8 mouse cellular contexts compared by ENCODE assay signal in genomic region chr19:8786008-8786781, GRCm38 (mm10). TPM values are rescaled to one million over a fixed set of nuclear protein-coding genes. Genes with fewer than 3 reads are reported as not detected.
DNase-seq lines count a peak whose midpoint lies in the region; ATAC-seq and TF ChIP-seq lines count a peak whose summit lies in the region.

Gene Taf6l (minus strand): TSS chr19:8786417.

- WGBS in heart, embryonic 12.5 days = under 1% methylated on average over 32 of the region's 32 CpGs
- WGBS in kidney, postnatal 0 days = under 1% methylated on average over 32 of the region's 32 CpGs
- 1% methylated on average over 32 of the region's 32 CpGs for WGBS in liver, embryonic 11.5 days
- under 1% methylated on average over 32 of the region's 32 CpGs for WGBS in stomach, embryonic 14.5 days

- H3K4me3 ChIP-seq in heart, embryonic 12.5 days = peak within 1 kb of the TSS; percentile 90
- H3K4me3 ChIP-seq in kidney, postnatal 0 days (replicated peaks; ENCODE audit: low read depth, low read length) = peak within 1 kb of the TSS; percentile 72
- peak within 1 kb of the TSS; percentile 67 for H3K4me3 ChIP-seq in liver, embryonic 11.5 days (ENCODE audit: low read depth, low read length)
- peak within 1 kb of the TSS; percentile 65 for H3K4me3 ChIP-seq in stomach, embryonic 14.5 days (ENCODE audit: low read depth, low read length)

- H3K4me1 ChIP-seq in heart, embryonic 12.5 days (replicated peaks) = peaks cover 9% of the 10 kb centered on the region
- H3K4me1 ChIP-seq in kidney, postnatal 0 days (replicated peaks; ENCODE audit: insufficient read depth, low read length) = no peaks in the 10 kb centered on the region; the same call in 1 of the 2 replicates
- peaks cover 3% of the 10 kb centered on the region; the same call in 1 of the 2 replicates for H3K4me1 ChIP-seq in liver, embryonic 11.5 days (replicated peaks; ENCODE audit: control insufficient read depth, insufficient read depth, low read length)
- 0 out of 2 replicates have a peak, but pooled peaks cover 5% of the 10 kb centered on the region for H3K4me1 ChIP-seq in stomach, embryonic 14.5 days (ENCODE audit: control insufficient read depth, insufficient read depth, low read length)

- no peaks in the 10 kb centered on the region for H3K27me3 ChIP-seq in heart, embryonic 12.5 days (replicated peaks)
- no peaks in the 10 kb centered on the region for H3K27me3 ChIP-seq in kidney, postnatal 0 days (ENCODE audit: insufficient read depth, low read length)
- no peaks in the 10 kb centered on the region for H3K27me3 ChIP-seq in liver, embryonic 11.5 days (replicated peaks; ENCODE audit: control insufficient read depth, insufficient read depth, low read length)
- no peaks in the 10 kb centered on the region for H3K27me3 ChIP-seq in stomach, embryonic 14.5 days (ENCODE audit: control insufficient read depth, insufficient read depth, low read length)

- peak; percentile 40; the same call in 1 of the 2 replicates for TF ChIP-seq CTCF in kidney, postnatal 0 days (IDR thresholded peaks at IDR 0.05; ENCODE audit: low read depth)

- H3K9me3 ChIP-seq in heart, embryonic 12.5 days (replicated peaks) = no peaks in the 10 kb centered on the region
- H3K9me3 ChIP-seq in kidney, postnatal 0 days (replicated peaks; ENCODE audit: low read length) = no peaks in the 10 kb centered on the region
- H3K9me3 ChIP-seq in liver, embryonic 11.5 days (ENCODE audit: control insufficient read depth, low read length) = no peaks in the 10 kb centered on the region
- no peaks in the 10 kb centered on the region for H3K9me3 ChIP-seq in stomach, embryonic 14.5 days (ENCODE audit: control insufficient read depth, low read depth, low read length)

- ATAC-seq in erythroid progenitor cell, adult 5-6 weeks (replicated peaks; ENCODE audit: low FRiP score, poor library complexity, severe bottlenecking) = peak; percentile 99
- peak; percentile 100 for ATAC-seq in heart, embryonic 12.5 days (ENCODE audit: insufficient number of reproducible peaks, low FRiP score)
- ATAC-seq in kidney, postnatal 0 days (replicated peaks; ENCODE audit: low FRiP score, low read depth) = peak; percentile 99
- ATAC-seq in liver, embryonic 11.5 days (replicated peaks; ENCODE audit: low FRiP score) = peak; percentile 99
- ATAC-seq in stomach, embryonic 14.5 days (ENCODE audit: insufficient number of reproducible peaks, insufficient read depth, low FRiP score, low read depth) = peak; percentile 100

- peak within 1 kb of the TSS; percentile 85 for H3K27ac ChIP-seq in heart, embryonic 12.5 days (ENCODE audit: poor library complexity, severe bottlenecking)
- peak within 1 kb of the TSS; percentile 87 for H3K27ac ChIP-seq in kidney, postnatal 0 days
- H3K27ac ChIP-seq in liver, embryonic 11.5 days (ENCODE audit: low read depth, low read length) = peak within 1 kb of the TSS; percentile 82
- peak within 1 kb of the TSS; percentile 75; the same call in 1 of the 2 replicates for H3K27ac ChIP-seq in stomach, embryonic 14.5 days (ENCODE audit: low read length)

- peaks cover 38% of the 10 kb centered on the region for H3K36me3 ChIP-seq in heart, embryonic 12.5 days
- 0 out of 2 replicates have a peak, but pooled peaks cover 6% of the 10 kb centered on the region for H3K36me3 ChIP-seq in kidney, postnatal 0 days (ENCODE audit: insufficient read depth, low read length)
- peaks cover 8% of the 10 kb centered on the region; the same call in 1 of the 2 replicates for H3K36me3 ChIP-seq in liver, embryonic 11.5 days (ENCODE audit: control insufficient read depth, insufficient read depth, low read length)
- H3K36me3 ChIP-seq in stomach, embryonic 14.5 days (ENCODE audit: control insufficient read depth, insufficient read depth, low read length) = peaks cover 12% of the 10 kb centered on the region; the same call in 1 of the 2 replicates

- peak within 1 kb of the TSS; percentile 85 for H3K4me2 ChIP-seq in heart, embryonic 12.5 days
- peak within 1 kb of the TSS; percentile 68 for H3K4me2 ChIP-seq in kidney, postnatal 0 days (ENCODE audit: low read length)
- H3K4me2 ChIP-seq in liver, embryonic 11.5 days = peak within 1 kb of the TSS; percentile 76
- peak within 1 kb of the TSS; percentile 69 for H3K4me2 ChIP-seq in stomach, embryonic 14.5 days (replicated peaks; ENCODE audit: low read depth, low read length)

- peak within 1 kb of the TSS; percentile 84 for H3K9ac ChIP-seq in heart, embryonic 12.5 days
- peak within 1 kb of the TSS; percentile 66 for H3K9ac ChIP-seq in kidney, postnatal 0 days (ENCODE audit: low read depth, low read length)
- peak within 1 kb of the TSS; percentile 60 for H3K9ac ChIP-seq in liver, embryonic 11.5 days (ENCODE audit: low read depth, low read length)
- H3K9ac ChIP-seq in stomach, embryonic 14.5 days (replicated peaks; ENCODE audit: low read depth, low read length) = peak within 1 kb of the TSS; percentile 57

- DNase-seq in CD4-positive helper T cell, adult 2 months (ENCODE audit: low read depth, low spot score) = peak; percentile 96
- DNase-seq in brain, embryonic 18.5 days (ENCODE audit: low read depth, low spot score) = peak; percentile 92
- peak; percentile 98 for DNase-seq in kidney, postnatal 0 days (ENCODE audit: low spot score)
- peak; percentile 83 for DNase-seq in liver, embryonic 11.5 days (ENCODE audit: low spot score)
- peak; percentile 96 for DNase-seq in naive thymus-derived CD4-positive, alpha-beta T cell, adult 2 months (ENCODE audit: low read depth)

RNA-seq across cellular contexts. Expression of gene Taf6l, which starts in this region (rescaled TPM):
- 6.7 and 24.1 TPM in 2 replicates for total RNA-seq in erythroid progenitor cell, adult 5-6 weeks (2015; ENCODE audit: low replicate concordance)
- total RNA-seq in erythroid progenitor cell, adult 5-6 weeks (2017; ENCODE audit: low replicate concordance) = 10.5 and 10.9 TPM in 2 replicates
- polyA plus RNA-seq in heart, embryonic 12.5 days (2016; fragmentation: Nextera tagmentation; extraction: Ambion mirVana) = 22.5 and 23.3 TPM in 2 replicates
- 28.4 and 28.6 TPM in 2 replicates for polyA plus RNA-seq in kidney, postnatal 0 days (2015; fragmentation: Nextera tagmentation; extraction: Ambion mirVana)
- polyA plus RNA-seq in liver, embryonic 11.5 days (2014; fragmentation: Nextera tagmentation; extraction: Ambion mirVana) = 25.9 TPM in 2 replicates
- polyA plus RNA-seq in stomach, embryonic 14.5 days (2014; fragmentation: Nextera tagmentation; extraction: Ambion mirVana) = 17.1 and 17.5 TPM in 2 replicates

Comparison
In these comparisons a context has a peak if more than half of its experiments do, and no peak if none do; other contexts are left out.
1. Peak in every context shown above with its lines: DNase-seq, ATAC-seq, H3K4me3 ChIP-seq and H3K27ac ChIP-seq.